Mouse (Mus musculus) lung, adult 18-20 months (tissue): ENCODE results near the gene Odf4.
"Not testable (repeated sequence)": the region's sequence is repeated elsewhere in the genome, so short reads cannot be mapped to it uniquely, and the experiment has no call there.

Experiments
- DNase-seq, 2 experiments: peaks; one replicate each; pipeline ENCODE4 v3.0.0; 2022; ENCODE audit warnings: mixed read lengths in 2 of 2

The Odf4 gene

GRCm38 (mm10) chr11:68926981-68927380 lies at the start of gene Odf4:
Gene Odf4, minus strand, starts transcription at chr11:68927081.
- DNase-seq: no peak

DNA sequence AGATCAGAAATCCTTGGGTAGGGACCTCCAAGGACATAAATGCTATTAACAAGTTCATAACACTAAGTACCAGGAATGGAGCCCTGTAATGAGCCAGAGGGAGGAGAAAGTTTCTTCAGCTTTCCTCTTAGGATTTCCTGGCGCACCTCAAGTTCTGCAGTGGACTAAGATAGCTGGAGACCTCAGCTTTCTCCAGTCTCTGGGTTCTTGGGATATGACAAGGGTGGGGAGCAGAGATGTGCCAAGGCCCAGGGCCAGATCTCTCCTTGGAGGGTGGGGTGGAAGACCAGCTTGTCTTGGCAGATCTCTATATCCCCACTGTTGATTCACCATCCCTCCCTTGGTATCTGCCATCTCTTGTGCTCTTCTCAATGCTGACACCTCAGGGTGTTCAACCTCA lies 48.7 kb upstream of the Odf4 start:
- no peak for DNase-seq

- DNase-seq: no peak
Measured at GRCm38 (mm10) chr11:68975085-68975484, 48.2 kb upstream of the Odf4 start, which contains the start of gene Rangrf. Gene Rangrf, minus strand, starts transcription at chr11:68975185.

DNA sequence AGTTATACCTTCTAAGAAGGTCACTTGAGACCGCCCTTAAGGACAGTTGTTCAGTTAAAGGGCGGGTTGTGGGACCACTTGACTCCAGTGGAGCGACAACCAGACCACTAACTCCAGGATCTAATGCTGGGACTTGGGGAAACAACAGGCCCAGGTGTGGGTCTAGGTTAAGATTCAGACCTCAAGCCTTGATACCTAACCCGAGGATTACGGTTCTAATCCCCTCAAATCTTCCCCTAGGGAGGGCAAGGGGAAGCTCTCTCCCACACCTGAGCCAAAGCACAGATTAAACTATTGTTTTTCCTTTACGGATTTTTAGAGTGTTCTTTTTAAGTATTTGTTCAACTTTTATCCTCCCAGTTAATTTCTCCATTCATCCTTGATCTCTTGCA lies 47.2 kb upstream of the Odf4 start:
- no peak for DNase-seq

DNA sequence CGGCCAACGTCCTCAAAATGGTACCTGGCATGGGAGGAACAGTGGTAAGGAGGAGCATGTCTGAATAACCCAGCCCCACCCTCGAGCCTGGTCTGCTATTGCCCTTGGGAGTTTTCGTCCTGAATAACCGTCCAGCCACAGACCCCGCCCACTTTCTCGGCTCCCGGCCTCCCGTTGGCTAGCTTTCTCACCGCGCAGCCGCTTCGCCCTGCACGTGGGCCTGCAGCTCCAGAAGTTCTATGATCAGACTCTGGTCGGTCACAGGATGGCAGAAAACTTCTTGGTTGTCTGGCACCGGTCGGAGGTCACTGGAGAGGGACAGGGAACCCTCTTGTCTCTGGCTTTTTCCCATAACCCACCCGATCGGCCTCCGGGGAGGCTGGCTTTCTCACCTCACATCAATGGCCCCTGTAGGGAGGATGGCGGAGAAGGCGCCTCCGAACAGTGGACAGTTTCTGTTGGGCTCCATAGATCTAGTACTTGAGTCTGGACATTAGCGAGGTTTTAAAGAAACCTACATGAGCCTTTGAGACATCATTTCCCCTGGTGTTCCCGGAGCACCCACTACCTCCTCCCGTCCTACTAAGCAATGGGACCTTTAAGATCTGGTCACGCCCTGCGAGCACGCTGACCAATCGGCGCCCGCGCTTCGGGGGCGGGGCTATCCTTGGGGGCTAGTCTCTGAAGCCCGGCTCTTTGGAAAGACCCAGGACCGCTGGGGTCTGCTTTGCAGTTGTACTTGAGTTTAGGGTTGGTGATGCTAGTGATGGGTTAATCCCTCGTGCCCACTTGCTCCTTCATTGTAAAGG lies 46.6 kb upstream of the Odf4 start:
- DNase-seq: peak; percentile 87 to 91

- DNase-seq: peak; percentile 54 to 69
Measured at GRCm38 (mm10) chr11:68970232-68970631, 43.4 kb upstream of the Odf4 start.

GRCm38 (mm10) chr11:68968752-68969151 lies 41.9 kb upstream of the Odf4 start:
- no peak for DNase-seq

DNA sequence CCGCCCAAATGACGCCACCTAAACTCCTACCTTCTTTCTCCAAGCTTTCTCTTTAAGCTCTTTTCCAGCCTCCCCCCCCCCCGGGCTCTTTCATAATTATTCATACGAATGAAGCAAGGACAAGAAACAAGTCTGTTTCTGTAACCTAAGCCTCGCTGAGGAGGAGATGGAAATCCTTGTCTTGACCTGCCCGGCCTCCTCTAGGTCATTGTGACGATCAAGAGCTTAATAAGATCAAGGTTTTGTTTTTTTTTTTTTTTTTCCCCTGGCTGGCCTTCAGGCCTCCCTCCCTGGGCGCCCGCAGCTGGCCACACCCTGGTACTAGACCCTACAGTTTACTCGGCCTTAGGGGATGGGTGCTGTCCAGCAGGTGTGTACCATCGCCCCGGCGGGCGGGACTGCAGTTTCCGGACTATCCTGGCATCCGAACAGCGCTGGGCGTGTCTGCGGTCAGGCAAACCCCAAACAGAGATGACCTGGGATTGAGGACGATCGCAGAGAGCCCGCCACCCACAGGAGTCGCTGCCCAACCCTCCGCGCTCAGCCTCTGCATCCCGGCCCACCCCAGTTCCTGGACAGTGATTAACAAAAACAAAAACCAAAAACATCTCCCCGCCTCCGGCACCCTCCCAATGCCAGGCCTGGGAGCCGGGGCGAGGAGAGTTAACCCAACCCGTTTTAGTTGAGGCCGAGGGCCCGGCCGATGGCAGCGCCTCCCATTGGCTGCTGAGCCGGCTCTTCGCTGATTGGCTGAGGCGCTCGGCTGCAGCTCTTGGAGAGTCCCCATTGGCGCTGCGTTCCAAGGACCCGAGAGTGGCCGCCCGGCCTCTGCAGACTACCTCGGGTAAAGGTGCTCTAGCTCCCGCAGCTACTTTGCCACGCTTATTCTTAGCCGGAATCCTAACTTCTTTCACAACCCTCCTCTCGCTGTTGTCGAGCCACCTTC lies 40.7 kb upstream of the Odf4 start, which contains the start of gene Slc25a35:
Slc25a35 (plus strand) TSS at position 795 of the 946 bp plus-strand sequence.
- peak; percentile 94 to 95 for DNase-seq

DNA sequence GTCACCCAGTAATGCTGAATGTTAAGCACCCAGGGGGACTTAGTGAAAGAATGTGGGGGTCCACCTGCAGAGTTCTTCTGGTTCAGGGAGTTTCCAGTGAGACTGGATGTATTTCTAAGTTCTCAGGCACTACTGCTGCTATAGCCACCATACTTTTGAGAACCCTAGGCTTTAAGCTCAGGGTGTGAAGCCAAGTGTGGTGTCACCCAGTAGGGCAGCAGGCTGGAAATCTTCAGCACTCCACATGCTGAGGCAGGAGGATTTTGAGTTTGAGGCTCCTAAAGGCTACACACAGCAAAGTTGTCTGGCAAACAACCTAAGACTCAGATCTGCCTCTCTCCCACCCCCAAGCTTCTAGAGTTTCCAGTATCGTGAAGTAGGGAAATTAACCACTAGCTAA lies 39.7 kb upstream of the Odf4 start:
- no peak for DNase-seq

GRCm38 (mm10) chr11:68965845-68966244 lies 39.0 kb upstream of the Odf4 start:
- peak; percentile 43 to 72 for DNase-seq

GRCm38 (mm10) chr11:68965050-68965449 lies 38.2 kb upstream of the Odf4 start:
- DNase-seq: no peak

- no peak for DNase-seq
Measured at GRCm38 (mm10) chr11:68963405-68963804, 36.5 kb upstream of the Odf4 start.

GRCm38 (mm10) chr11:68962159-68962558 lies 35.3 kb upstream of the Odf4 start:
- DNase-seq: not testable (repeated sequence)

DNA sequence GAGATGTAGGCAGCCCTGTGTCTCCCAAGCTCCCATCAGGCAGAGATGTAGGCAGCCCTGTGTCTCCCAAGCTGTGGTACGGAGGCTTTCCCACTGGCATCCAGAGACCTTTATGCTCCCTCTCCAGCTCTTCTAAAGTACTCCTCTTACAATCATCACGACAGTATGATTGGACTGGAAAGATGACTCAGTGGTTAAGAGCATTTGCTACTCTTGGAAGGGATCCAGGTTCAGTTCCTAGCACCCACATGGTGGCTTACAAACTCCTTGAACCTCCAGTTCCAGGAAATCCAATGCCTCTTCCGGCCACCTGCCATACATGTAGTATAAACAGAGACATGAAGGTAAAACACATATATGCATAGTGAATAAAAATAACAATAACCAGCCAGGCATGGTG lies 34.7 kb upstream of the Odf4 start:
- no peak for DNase-seq

- DNase-seq: no peak
Measured at GRCm38 (mm10) chr11:68957971-68958370, 31.1 kb upstream of the Odf4 start.

DNA sequence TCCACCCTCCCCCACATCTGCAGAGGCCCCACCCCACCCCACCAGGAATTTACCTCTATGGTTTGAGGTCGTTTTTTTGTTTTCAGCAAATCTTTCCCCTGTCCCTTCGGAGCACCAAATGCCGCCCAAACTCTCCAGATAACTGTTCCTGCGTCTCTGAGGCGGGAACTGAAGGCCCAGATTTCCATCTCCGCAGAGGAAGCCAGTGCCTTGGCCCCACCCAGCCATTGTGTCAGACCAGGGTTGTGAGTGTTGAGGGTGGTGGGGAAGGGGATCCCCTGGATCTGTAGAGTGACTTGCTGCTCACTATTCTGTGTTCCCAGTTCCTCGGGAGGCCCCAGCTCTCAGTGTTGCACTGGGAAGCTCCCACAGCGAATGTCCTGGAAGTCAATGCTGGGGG lies 30.4 kb upstream of the Odf4 start, which contains the start of gene Arhgef15:
Arhgef15 (minus strand) TSS at position 173 of the 400 bp plus-strand sequence.
- peak in 1 of 2 experiments; percentile 56 for DNase-seq

GRCm38 (mm10) chr11:68956697-68957096 lies 29.8 kb upstream of the Odf4 start:
- peak; percentile 42 to 58 for DNase-seq

DNA sequence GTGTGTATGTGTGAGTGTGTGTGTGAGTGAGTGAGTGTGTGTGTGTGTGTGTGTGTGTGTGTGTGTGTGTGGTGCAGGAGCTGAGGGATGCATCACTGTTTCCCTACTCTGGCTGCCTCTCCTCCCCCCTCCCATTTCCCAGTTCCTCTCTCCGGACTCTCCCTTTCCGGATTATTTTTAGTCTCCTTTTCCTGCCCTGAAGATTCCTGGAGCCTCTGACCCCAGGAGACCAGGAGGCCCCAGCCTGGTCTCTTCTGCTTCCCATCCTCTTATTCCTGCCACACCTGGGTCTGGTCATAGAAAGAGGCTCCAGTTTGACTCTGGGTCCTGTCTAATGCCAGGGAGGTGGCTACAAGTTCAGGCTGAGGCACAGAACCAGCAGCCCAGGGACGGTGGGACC lies 29.2 kb upstream of the Odf4 start:
- DNase-seq: peak in 1 of 2 experiments; percentile 65

DNA sequence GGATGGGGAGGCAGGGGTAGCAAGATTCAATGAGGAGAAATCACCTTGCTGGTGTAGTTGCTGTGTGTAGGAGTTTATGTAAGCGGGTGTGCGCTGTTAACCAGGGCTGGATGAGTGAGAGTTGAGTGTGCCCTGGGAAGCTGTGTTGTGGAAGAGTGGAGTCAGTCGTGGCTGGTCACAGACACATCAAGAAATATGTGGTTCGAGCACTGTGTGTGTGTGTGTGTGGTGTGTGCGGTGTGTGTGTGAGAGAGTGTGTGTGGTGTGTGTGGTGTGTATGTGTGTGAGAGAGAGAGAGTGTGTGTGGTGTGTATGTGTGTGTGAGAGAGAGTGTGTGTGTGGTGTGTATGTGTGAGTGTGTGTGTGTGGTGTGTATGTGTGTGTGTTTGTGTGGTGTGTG lies 28.6 kb upstream of the Odf4 start:
- no peak for DNase-seq

GRCm38 (mm10) chr11:68954408-68954807 lies 27.5 kb upstream of the Odf4 start:
- DNase-seq: no peak

GRCm38 (mm10) chr11:68953903-68954302 lies 27.0 kb upstream of the Odf4 start:
- DNase-seq: no peak

GRCm38 (mm10) chr11:68947542-68947993 lies 20.7 kb upstream of the Odf4 start:
- DNase-seq: no peak

DNA sequence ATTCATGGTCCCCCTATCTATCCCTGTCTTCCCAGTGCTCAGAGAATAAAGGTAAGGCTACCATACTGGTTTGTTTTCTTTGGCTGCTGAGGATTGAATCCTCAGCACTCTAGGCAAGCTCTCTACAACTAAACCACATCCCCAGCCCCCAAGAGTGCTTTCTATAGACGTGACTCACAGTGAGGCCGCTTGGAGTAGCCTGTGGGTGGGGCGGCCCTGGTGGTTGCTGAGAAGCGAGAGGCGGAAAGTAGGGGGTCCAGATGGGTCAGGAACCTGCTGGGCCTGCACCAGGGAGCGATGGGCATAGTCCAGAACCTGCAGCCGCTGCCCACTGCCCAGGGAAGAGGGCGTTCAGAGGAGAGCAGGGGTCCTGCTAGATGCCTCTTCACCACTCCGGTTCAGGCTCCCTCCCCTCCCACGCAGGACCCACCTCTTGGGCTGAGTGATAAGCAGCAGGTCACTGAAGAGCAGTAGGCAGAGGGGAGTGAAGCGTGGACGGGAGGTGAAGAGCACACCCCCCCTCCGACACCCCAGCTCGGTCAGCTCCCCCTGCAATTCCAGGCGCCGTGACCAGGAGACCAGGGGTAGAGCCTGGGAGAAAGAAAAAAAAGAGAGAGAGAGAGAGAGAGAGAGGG lies 20.0 kb upstream of the Odf4 start:
- no peak for DNase-seq
